Mouse (Mus musculus): ENCODE measurements around the gene Tpsab1. TPM values are rescaled to one million over a fixed set of nuclear protein-coding genes. Genes with fewer than 3 reads are reported as not detected.

Gene Tpsab1
- not detected in 2 replicates for polyA plus RNA-seq (2016; fragmentation: Nextera tagmentation; extraction: Ambion mirVana)

GRCm38 (mm10) chr17:25345462-25345861, at the start of gene Tpsab1:
TSS of gene Tpsab1 (minus strand) at chr17:25345562.
- WGBS (ENCODE audit: insufficient replicate concordance) = 66% methylated on average over 4 of the region's 4 CpGs
- H3K4me2 ChIP-seq = no peak within 1 kb of the TSS
- 0 out of 2 replicates have a peak, but pooled peaks cover 4% of the 10 kb centered on the region for H3K4me1 ChIP-seq
- H3K4me3 ChIP-seq = no peak within 1 kb of the TSS
- no peak within 1 kb of the TSS for H3K27ac ChIP-seq
- no peak within 1 kb of the TSS for H3K9ac ChIP-seq
- no peak for ATAC-seq
- no peaks in the 10 kb centered on the region; the same call in 1 of the 2 replicates for H3K27me3 ChIP-seq (replicated peaks)
- no peaks in the 10 kb centered on the region for H3K36me3 ChIP-seq
- H3K9me3 ChIP-seq (replicated peaks) = no peaks in the 10 kb centered on the region

- WGBS (ENCODE audit: insufficient replicate concordance) = 61% methylated on average over 4 of the region's 4 CpGs
- Histone ChIP-seq H3K4me1 (0 out of 2 replicates have a peak, but pooled peaks cover 4% of the 10 kb centered on the region), H3K9me3 (replicated peaks) (no peaks in the 10 kb centered on the region), H3K4me2 (no peak overlapping the region), H3K4me3 (no peak overlapping the region), H3K9ac (no peak overlapping the region), H3K36me3 (no peaks in the 10 kb centered on the region), H3K27me3 (replicated peaks) (no peaks in the 10 kb centered on the region), H3K27ac (no peak overlapping the region)
- ATAC-seq = no peak
Measured at GRCm38 (mm10) chr17:25394526-25394925, 49.2 kb upstream of the Tpsab1 start.

- Histone ChIP-seq H3K9ac (no peak overlapping the region), H3K36me3 (peaks cover 9% of the 10 kb centered on the region), H3K9me3 (replicated peaks) (peaks cover 20% of the 10 kb centered on the region), H3K4me3 (no peak overlapping the region), H3K27me3 (replicated peaks) (peaks cover 15% of the 10 kb centered on the region), H3K4me1 (peaks cover 6% of the 10 kb centered on the region; the same call in 1 of the 2 replicates), H3K4me2 (no peak overlapping the region), H3K27ac (no peak overlapping the region)
- 45% methylated on average over 9 of the region's 9 CpGs for WGBS (ENCODE audit: insufficient replicate concordance)
- no peak for ATAC-seq
Measured at GRCm38 (mm10) chr17:25374011-25374410, 28.6 kb upstream of the Tpsab1 start.

- peaks cover 6% of the 10 kb centered on the region; the same call in 1 of the 2 replicates for H3K4me1 ChIP-seq
- 59% methylated on average over 8 of the region's 8 CpGs for WGBS (ENCODE audit: insufficient replicate concordance)
- H3K9me3 ChIP-seq (replicated peaks) = 0 out of 2 replicates have a peak, but pooled peaks cover 6% of the 10 kb centered on the region
- H3K27ac ChIP-seq = no peak overlapping the region
- H3K27me3 ChIP-seq (replicated peaks) = peaks cover 15% of the 10 kb centered on the region
- no peak overlapping the region for H3K4me3 ChIP-seq
- ATAC-seq = no peak; the same call in 1 of the 2 replicates
- no peak overlapping the region for H3K4me2 ChIP-seq
- peaks cover 5% of the 10 kb centered on the region; the same call in 1 of the 2 replicates for H3K36me3 ChIP-seq
- H3K9ac ChIP-seq = no peak overlapping the region
Measured at GRCm38 (mm10) chr17:25372491-25372890, 27.1 kb upstream of the Tpsab1 start.

DNA sequence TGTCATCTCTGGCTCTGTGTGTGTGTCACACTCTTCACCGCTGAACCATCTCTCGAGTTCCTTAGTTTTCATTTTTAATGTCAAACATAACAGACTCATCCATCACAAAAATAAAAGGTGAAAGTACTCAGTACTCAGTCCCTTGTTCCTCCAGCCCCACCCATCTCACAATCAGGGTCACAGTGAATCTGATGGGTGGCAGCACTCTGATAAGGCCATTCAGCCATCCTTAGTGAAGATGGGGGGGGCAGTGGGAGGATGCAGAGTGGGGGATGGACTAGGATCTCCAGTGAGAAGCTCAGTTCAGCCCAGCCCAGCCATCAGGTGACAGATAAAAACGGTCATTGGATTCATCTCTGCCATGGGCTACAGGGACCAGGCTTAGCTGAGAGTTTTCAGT, 23.6 kb upstream of the Tpsab1 start, which contains the start of gene Tpsg1:
Gene Tpsg1, plus strand, starts transcription at position 301 of the 400 bp plus-strand sequence.
- Histone ChIP-seq H3K4me1 (peaks cover 6% of the 10 kb centered on the region; the same call in 1 of the 2 replicates), H3K27me3 (replicated peaks) (peaks cover 14% of the 10 kb centered on the region), H3K9ac (no peak within 1 kb of the TSS), H3K4me3 (no peak within 1 kb of the TSS), H3K27ac (no peak within 1 kb of the TSS), H3K9me3 (replicated peaks) (no peaks in the 10 kb centered on the region), H3K4me2 (no peak within 1 kb of the TSS), H3K36me3 (no peaks in the 10 kb centered on the region)
- ATAC-seq = no peak
- 65% methylated on average over 3 of the region's 3 CpGs for WGBS (ENCODE audit: insufficient replicate concordance)

DNA sequence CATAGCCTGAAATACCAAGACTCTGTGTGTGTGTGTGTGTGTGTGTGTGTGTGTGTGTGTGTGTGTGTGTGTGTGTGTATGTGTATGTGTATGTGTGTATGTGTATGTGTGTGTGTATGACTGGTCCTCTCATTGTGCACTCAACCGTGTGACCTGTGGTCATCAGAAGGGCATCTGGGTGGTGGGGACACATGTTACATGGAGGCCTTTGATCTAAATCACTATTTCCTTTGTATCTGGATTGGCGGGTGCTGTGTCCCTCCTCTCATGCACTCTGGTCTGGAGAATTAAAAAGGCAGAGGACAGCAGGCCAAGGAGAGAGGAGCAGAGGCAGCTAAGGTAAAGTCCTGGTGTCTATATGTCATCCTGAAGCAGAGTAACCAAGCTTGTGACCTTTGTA, 20.6 kb upstream of the Tpsab1 start, which contains the start of gene Tpsb2:
Gene Tpsb2, plus strand, starts transcription at position 301 of the 400 bp plus-strand sequence.
- no peak within 1 kb of the TSS for H3K4me3 ChIP-seq
- ATAC-seq = no peak
- no peak within 1 kb of the TSS for H3K4me2 ChIP-seq
- no peaks in the 10 kb centered on the region for H3K36me3 ChIP-seq
- H3K9ac ChIP-seq = no peak within 1 kb of the TSS
- H3K27ac ChIP-seq = no peak within 1 kb of the TSS
- peaks cover 6% of the 10 kb centered on the region; the same call in 1 of the 2 replicates for H3K4me1 ChIP-seq
- WGBS (ENCODE audit: insufficient replicate concordance) = 49% methylated on average over 2 of the region's 2 CpGs
- no peaks in the 10 kb centered on the region for H3K9me3 ChIP-seq (replicated peaks)
- H3K27me3 ChIP-seq (replicated peaks) = peaks cover 12% of the 10 kb centered on the region; the same call in 1 of the 2 replicates

- no peak overlapping the region for H3K27ac ChIP-seq
- WGBS (ENCODE audit: insufficient replicate concordance) = 4% methylated on average over 1 of the region's 1 CpGs
- no peak for ATAC-seq
Measured at GRCm38 (mm10) chr17:25363726-25364125, 18.4 kb upstream of the Tpsab1 start.

DNA sequence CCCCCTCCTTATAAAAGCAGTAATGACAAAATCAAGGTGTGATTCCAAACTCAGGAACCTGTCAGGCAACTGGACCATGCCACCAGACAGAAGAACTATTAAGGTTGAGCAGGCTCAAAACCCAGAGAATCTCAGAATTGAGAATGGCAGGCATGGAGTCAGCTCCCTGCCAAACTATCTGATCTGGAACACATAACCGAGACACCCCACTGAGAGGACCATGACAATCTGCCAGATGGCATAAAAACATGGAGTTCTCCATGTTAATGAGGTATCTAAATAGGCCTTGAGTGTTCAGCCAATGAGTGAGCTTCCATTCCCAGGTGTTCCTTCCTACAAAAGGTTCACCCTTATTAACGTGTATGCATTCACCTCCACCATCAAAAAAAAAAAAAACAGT, 15.9 kb upstream of the Tpsab1 start:
- H3K9me3 ChIP-seq (replicated peaks) = no peaks in the 10 kb centered on the region
- peaks cover 12% of the 10 kb centered on the region for H3K27me3 ChIP-seq (replicated peaks)
- H3K4me3 ChIP-seq = no peak overlapping the region
- no peak overlapping the region for H3K27ac ChIP-seq
- H3K4me1 ChIP-seq = no peaks in the 10 kb centered on the region
- no peak overlapping the region for H3K4me2 ChIP-seq
- no peak overlapping the region for H3K9ac ChIP-seq
- ATAC-seq = no peak
- H3K36me3 ChIP-seq = no peaks in the 10 kb centered on the region
- 45% methylated on average over 2 of the region's 2 CpGs for WGBS (ENCODE audit: insufficient replicate concordance)

More at GRCm38 (mm10) chr17:25363726-25364125, 18.4 kb upstream of the Tpsab1 start:
- Histone ChIP-seq H3K36me3 (no peaks in the 10 kb centered on the region), H3K4me2 (no peak overlapping the region), H3K4me1 (no peaks in the 10 kb centered on the region), H3K9me3 (replicated peaks) (no peaks in the 10 kb centered on the region), H3K4me3 (no peak overlapping the region), H3K9ac (no peak overlapping the region), H3K27me3 (replicated peaks) (peaks cover 12% of the 10 kb centered on the region)

- Histone ChIP-seq H3K4me3 (no peak overlapping the region), H3K27ac (0 out of 2 replicates have a peak overlapping the region, but pooled peaks have one; percentile 25), H3K9ac (no peak overlapping the region), H3K4me1 (0 out of 2 replicates have a peak, but pooled peaks cover 4% of the 10 kb centered on the region), H3K27me3 (replicated peaks) (0 out of 2 replicates have a peak, but pooled peaks cover 2% of the 10 kb centered on the region), H3K36me3 (no peaks in the 10 kb centered on the region), H3K9me3 (replicated peaks) (no peaks in the 10 kb centered on the region), H3K4me2 (no peak overlapping the region)
- 50% methylated on average over 3 of the region's 3 CpGs for WGBS (ENCODE audit: insufficient replicate concordance)
- ATAC-seq = peak; percentile 31; the same call in 1 of the 2 replicates
Measured at GRCm38 (mm10) chr17:25341490-25341889, 3.9 kb downstream of the Tpsab1 start.

DNA sequence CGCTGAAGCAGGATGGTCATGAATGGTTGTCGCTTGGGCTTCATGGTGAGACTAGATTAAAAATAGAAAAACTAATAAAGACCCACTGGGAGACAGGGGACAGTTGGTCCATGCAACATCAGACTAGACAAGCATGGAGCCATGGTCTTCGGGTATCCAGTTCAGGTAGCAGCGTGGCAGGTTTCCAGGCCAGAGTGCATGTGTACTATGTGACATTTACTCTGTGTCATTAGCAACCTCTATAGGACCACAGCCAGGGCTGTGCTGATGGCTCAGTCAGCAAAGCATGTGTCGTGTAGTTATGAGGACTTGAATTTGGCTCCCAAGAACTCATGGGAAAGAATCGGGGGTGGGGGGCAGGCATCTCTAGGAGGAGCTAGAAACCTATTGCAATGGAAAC, 5.4 kb downstream of the Tpsab1 start:
- H3K4me1 ChIP-seq = 0 out of 2 replicates have a peak, but pooled peaks cover 4% of the 10 kb centered on the region
- H3K27ac ChIP-seq = no peak overlapping the region
- no peaks in the 10 kb centered on the region for H3K9me3 ChIP-seq (replicated peaks)
- WGBS (ENCODE audit: insufficient replicate concordance) = 66% methylated on average over 6 of the region's 6 CpGs
- no peak overlapping the region for H3K4me3 ChIP-seq
- ATAC-seq = no peak
- no peak overlapping the region for H3K9ac ChIP-seq
- no peaks in the 10 kb centered on the region for H3K36me3 ChIP-seq
- peaks cover 3% of the 10 kb centered on the region; the same call in 1 of the 2 replicates for H3K27me3 ChIP-seq (replicated peaks)
- no peak overlapping the region for H3K4me2 ChIP-seq

- peaks cover 12% of the 10 kb centered on the region for H3K27me3 ChIP-seq (replicated peaks)
- H3K9ac ChIP-seq = no peak overlapping the region
- ATAC-seq = peak; percentile 33; the same call in 1 of the 2 replicates
- 0 out of 2 replicates have a peak, but pooled peaks cover 4% of the 10 kb centered on the region for H3K4me1 ChIP-seq
- WGBS (ENCODE audit: insufficient replicate concordance) = 53% methylated on average over 4 of the region's 4 CpGs
- H3K27ac ChIP-seq = peak overlapping the region; percentile 62
- H3K36me3 ChIP-seq = no peaks in the 10 kb centered on the region
- H3K4me2 ChIP-seq = no peak overlapping the region
- no peaks in the 10 kb centered on the region for H3K9me3 ChIP-seq (replicated peaks)
- no peak overlapping the region for H3K4me3 ChIP-seq
Measured at GRCm38 (mm10) chr17:25338218-25338617, 7.1 kb downstream of the Tpsab1 start.

GRCm38 (mm10) chr17:25333943-25334342, 11.4 kb downstream of the Tpsab1 start:
- H3K36me3 ChIP-seq = no peaks in the 10 kb centered on the region
- H3K4me1 ChIP-seq = no peaks in the 10 kb centered on the region
- no peak overlapping the region for H3K9ac ChIP-seq
- H3K27me3 ChIP-seq (replicated peaks) = peaks cover 33% of the 10 kb centered on the region
- no peak for ATAC-seq
- H3K4me2 ChIP-seq = no peak overlapping the region
- no peaks in the 10 kb centered on the region for H3K9me3 ChIP-seq (replicated peaks)
- no peak overlapping the region for H3K27ac ChIP-seq
- WGBS (ENCODE audit: insufficient replicate concordance) = 4% methylated on average over 8 of the region's 8 CpGs
- H3K4me3 ChIP-seq = no peak overlapping the region
